Mouse (Mus musculus) liver, embryonic 11.5 days (tissue): ENCODE measurements around the gene Arid1b. TPM values are rescaled to one million over a fixed set of nuclear protein-coding genes. Genes with fewer than 3 reads are reported as not detected.

Experiments
- ATAC-seq: fragments of 200-750 bp; cut with Nextera tagmentation; replicated peaks from 2 replicates; pipeline ENCODE4 v1.8.0; 2017; ENCODE audit warnings: moderate number of reproducible peaks, mild to moderate bottlenecking, moderate TSS enrichment, moderate library complexity; ENCODE audit not compliant: low FRiP score
- DNase-seq: peaks from one replicate; pipeline ENCODE4 v3.0.0-alpha.2; 2017; ENCODE audit warnings: low spot score
- H3K27ac ChIP-seq: fragments of 300-500 bp; sonication (generic); 2 replicates; pipeline ENCODE4 v1.5.1; 2014; ENCODE audit warnings: mild to moderate bottlenecking, low read depth, low read length, control low read depth
- H3K27me3 ChIP-seq: fragments of 300-500 bp; sonication (generic); replicated peaks from 2 replicates; pipeline ENCODE4 v1.6.1; 2014; ENCODE audit warnings: low read length, mixed read lengths; ENCODE audit not compliant: control insufficient read depth, insufficient read depth
- H3K36me3 ChIP-seq: fragments of 300-500 bp; sonication (generic); 2 replicates; pipeline ENCODE4 v1.6.1; 2014; ENCODE audit warnings: mild to moderate bottlenecking, low read length, moderate library complexity, mixed read lengths; ENCODE audit not compliant: control insufficient read depth, insufficient read depth
- H3K4me1 ChIP-seq: fragments of 300-500 bp; sonication (generic); replicated peaks from 2 replicates; pipeline ENCODE4 v1.6.1; 2014; ENCODE audit warnings: low read length, mixed read lengths; ENCODE audit not compliant: control insufficient read depth, insufficient read depth
- H3K4me2 ChIP-seq: fragments of 300-500 bp; sonication (generic); 2 replicates; pipeline ENCODE4 v1.6.1; 2014; ENCODE audit warnings: mild to moderate bottlenecking, control low read depth, moderate library complexity
- H3K4me3 ChIP-seq: fragments of 300-500 bp; sonication (generic); 2 replicates; pipeline ENCODE4 v1.5.1; 2014; ENCODE audit warnings: low read depth, low read length, control low read depth
- H3K9ac ChIP-seq: fragments of 300-500 bp; sonication (generic); 2 replicates; pipeline ENCODE4 v1.6.1; 2014; ENCODE audit warnings: low read depth, low read length, control low read depth
- H3K9me3 ChIP-seq: fragments of 300-500 bp; sonication (generic); 2 replicates; pipeline ENCODE4 v1.6.1; 2016; ENCODE audit warnings: low read length, inconsistent platforms, mixed read lengths; ENCODE audit not compliant: control insufficient read depth
- WGBS: fragments of 180-500 bp; shearing (Covaris S2); extraction: QIAGEN DNeasy Blood & Tissue Kit; methylation state at CpG from one replicate; pipeline ENCODE4 v1.1.7; 2014; 5-methylcytosine and 5-hydroxymethylcytosine counted together
- polyA plus RNA-seq: library from polyadenylated mRNA; unstranded; fragments of >200 nt; fragmentation: Nextera tagmentation; extraction: Ambion mirVana; gene quantifications from 2 replicates; pipeline ENCODE4 v1.2.1, GENCODE M21; 2014

Gene Arid1b
- polyA plus RNA-seq, 1 experiment from 2014 or later = 9.1 TPM

GRCm38 (mm10) chr17:5232180-5232579 is 238.0 kb downstream of the Arid1b start:
- no peak overlapping the region for H3K4me3 ChIP-seq
- H3K9ac ChIP-seq = no peak overlapping the region
- H3K27ac ChIP-seq = no peak overlapping the region
- no peaks in the 10 kb centered on the region for H3K27me3 ChIP-seq
- H3K36me3 ChIP-seq = no peaks in the 10 kb centered on the region
- 63% methylated on average over 2 of the region's 2 CpGs for WGBS
- no peaks in the 10 kb centered on the region for H3K9me3 ChIP-seq
- no peak overlapping the region for H3K4me2 ChIP-seq
- DNase-seq (no peak), ATAC-seq (no peak)
- peaks cover 5% of the 10 kb centered on the region; the same call in 1 of the 2 replicates for H3K4me1 ChIP-seq

GRCm38 (mm10) chr17:5233991-5234390 is 239.9 kb downstream of the Arid1b start:
- WGBS = 87% methylated on average over 1 of the region's 1 CpGs
- ATAC-seq = no peak

GRCm38 (mm10) chr17:5235057-5235456 is 240.9 kb downstream of the Arid1b start:
- H3K4me2 ChIP-seq = no peak overlapping the region
- ATAC-seq = no peak
- H3K4me1 ChIP-seq = peaks cover 18% of the 10 kb centered on the region; the same call in 1 of the 2 replicates
- H3K9ac ChIP-seq = no peak overlapping the region
- no peak overlapping the region for H3K4me3 ChIP-seq
- H3K27ac ChIP-seq = no peak overlapping the region
- 86% methylated on average over 9 of the region's 9 CpGs for WGBS
- DNase-seq = no peak
- no peaks in the 10 kb centered on the region for H3K27me3 ChIP-seq
- no peaks in the 10 kb centered on the region for H3K36me3 ChIP-seq
- H3K9me3 ChIP-seq = no peaks in the 10 kb centered on the region

More at GRCm38 (mm10) chr17:5233991-5234390, 239.9 kb downstream of the Arid1b start:
- no peak overlapping the region for H3K4me3 ChIP-seq
- H3K27me3 ChIP-seq = no peaks in the 10 kb centered on the region
- no peak overlapping the region for H3K4me2 ChIP-seq
- no peak for DNase-seq
- H3K4me1 ChIP-seq = peaks cover 10% of the 10 kb centered on the region; the same call in 1 of the 2 replicates
- H3K36me3 ChIP-seq = no peaks in the 10 kb centered on the region
- no peak overlapping the region for H3K27ac ChIP-seq
- no peaks in the 10 kb centered on the region for H3K9me3 ChIP-seq
- H3K9ac ChIP-seq = no peak overlapping the region

GRCm38 (mm10) chr17:5237765-5238164 is 243.6 kb downstream of the Arid1b start:
- no peak for ATAC-seq
- H3K27ac ChIP-seq = no peak overlapping the region
- 73% methylated on average over 3 of the region's 3 CpGs for WGBS
- no peak overlapping the region for H3K4me3 ChIP-seq
- H3K9ac ChIP-seq = no peak overlapping the region
- DNase-seq = no peak
- no peak overlapping the region for H3K4me2 ChIP-seq
- H3K9me3 ChIP-seq = no peaks in the 10 kb centered on the region
- H3K4me1 ChIP-seq = peaks cover 12% of the 10 kb centered on the region; the same call in 1 of the 2 replicates
- H3K27me3 ChIP-seq = no peaks in the 10 kb centered on the region
- no peaks in the 10 kb centered on the region for H3K36me3 ChIP-seq

- H3K9me3 ChIP-seq = no peaks in the 10 kb centered on the region
- peaks cover 12% of the 10 kb centered on the region; the same call in 1 of the 2 replicates for H3K4me1 ChIP-seq
- H3K9ac ChIP-seq = no peak overlapping the region
- no peaks in the 10 kb centered on the region for H3K36me3 ChIP-seq
- no peak overlapping the region for H3K4me3 ChIP-seq
- peak; percentile 45; the same call in 1 of the 2 replicates for ATAC-seq
- no peak overlapping the region for H3K27ac ChIP-seq
- 56% methylated on average over 16 of the region's 16 CpGs for WGBS
- H3K4me2 ChIP-seq = peak overlapping the region; percentile 14
- no peak for DNase-seq
- no peaks in the 10 kb centered on the region for H3K27me3 ChIP-seq
Measured at GRCm38 (mm10) chr17:5238387-5239245, 244.5 kb downstream of the Arid1b start.

- Histone ChIP-seq H3K4me3 (no peak overlapping the region), H3K36me3 (no peaks in the 10 kb centered on the region), H3K9ac (no peak overlapping the region), H3K27me3 (no peaks in the 10 kb centered on the region), H3K4me2 (no peak overlapping the region), H3K27ac (no peak overlapping the region), H3K4me1 (peaks cover 24% of the 10 kb centered on the region), H3K9me3 (no peaks in the 10 kb centered on the region)
- ATAC-seq (no peak), DNase-seq (no peak)
- WGBS = 92% methylated on average over 2 of the region's 2 CpGs
Measured at GRCm38 (mm10) chr17:5244526-5244925, 250.4 kb downstream of the Arid1b start.

- no peak for ATAC-seq
- Histone ChIP-seq H3K27me3 (no peaks in the 10 kb centered on the region), H3K4me1 (peaks cover 23% of the 10 kb centered on the region), H3K9me3 (no peaks in the 10 kb centered on the region), H3K27ac (no peak overlapping the region), H3K9ac (no peak overlapping the region), H3K36me3 (no peaks in the 10 kb centered on the region), H3K4me2 (no peak overlapping the region), H3K4me3 (no peak overlapping the region)
- 87% methylated on average over 11 of the region's 11 CpGs for WGBS
- no peak for DNase-seq
Measured at GRCm38 (mm10) chr17:5246688-5247087, 252.6 kb downstream of the Arid1b start.

GRCm38 (mm10) chr17:5247247-5247646 is 253.1 kb downstream of the Arid1b start:
- ATAC-seq (no peak), DNase-seq (no peak)
- H3K4me2 ChIP-seq = no peak overlapping the region
- WGBS = 82% methylated on average over 7 of the region's 7 CpGs
- peaks cover 23% of the 10 kb centered on the region for H3K4me1 ChIP-seq
- H3K9ac ChIP-seq = no peak overlapping the region
- H3K9me3 ChIP-seq = no peaks in the 10 kb centered on the region
- H3K4me3 ChIP-seq = no peak overlapping the region
- H3K27me3 ChIP-seq = no peaks in the 10 kb centered on the region
- no peak overlapping the region for H3K27ac ChIP-seq
- H3K36me3 ChIP-seq = no peaks in the 10 kb centered on the region

GRCm38 (mm10) chr17:5247737-5248136 is 253.6 kb downstream of the Arid1b start:
- Histone ChIP-seq H3K9ac (no peak overlapping the region), H3K4me2 (no peak overlapping the region), H3K9me3 (no peaks in the 10 kb centered on the region), H3K4me1 (peaks cover 23% of the 10 kb centered on the region), H3K36me3 (no peaks in the 10 kb centered on the region), H3K4me3 (no peak overlapping the region), H3K27me3 (no peaks in the 10 kb centered on the region), H3K27ac (no peak overlapping the region)
- 80% methylated on average over 15 of the region's 15 CpGs for WGBS
- no peak for ATAC-seq
- no peak for DNase-seq
